Mouse (Mus musculus): ENCODE results near the gene Sertad4.

GRCm38 (mm10) chr1:192827955-192828354 is 27.6 kb downstream of the Sertad4 start:
- TF ChIP-seq CTCF (IDR thresholded peaks at IDR 0.05; ENCODE audit: extremely low read depth, insufficient read depth, insufficient read length, insufficient replicate concordance) (no peak), POLR2A (IDR thresholded peaks at IDR 0.05; ENCODE audit: low read depth, low read length) (no peak)
